Mouse (Mus musculus) forebrain, embryonic 13.5 days (tissue): ENCODE measurements around the gene Sgpl1. TPM values are rescaled to one million over a fixed set of nuclear protein-coding genes. Genes with fewer than 3 reads are reported as not detected.

Experiments used
- ATAC-seq: fragments of 200-750 bp; cut with Nextera tagmentation; 2 replicates; pipeline ENCODE4 v1.8.0; 2017
- H3K27ac ChIP-seq: fragments of 300-500 bp; sonication (generic); 2 replicates; pipeline ENCODE4 v1.5.1; 2015; ENCODE audit warnings: inconsistent platforms, mild to moderate bottlenecking, moderate library complexity
- H3K27me3 ChIP-seq: fragments of 300-500 bp; sonication (generic); 2 replicates; pipeline ENCODE4 v1.6.1; 2015; ENCODE audit warnings: mild to moderate bottlenecking, inconsistent platforms
- H3K36me3 ChIP-seq: fragments of 300-500 bp; sonication (generic); 2 replicates; pipeline ENCODE4 v1.6.1; 2015; ENCODE audit warnings: mild to moderate bottlenecking, inconsistent platforms; ENCODE audit not compliant: poor library complexity, severe bottlenecking
- H3K4me1 ChIP-seq: fragments of 300-500 bp; sonication (generic); 2 replicates; pipeline ENCODE4 v1.6.1; 2015; ENCODE audit warnings: inconsistent platforms
- H3K4me2 ChIP-seq: fragments of 300-500 bp; sonication (generic); 2 replicates; pipeline ENCODE4 v1.6.1; 2015; ENCODE audit warnings: inconsistent platforms, mild to moderate bottlenecking, moderate library complexity
- H3K4me3 ChIP-seq: fragments of 300-500 bp; sonication (generic); 2 replicates; pipeline ENCODE4 v1.5.1; 2015; ENCODE audit warnings: mild to moderate bottlenecking, inconsistent platforms
- H3K9ac ChIP-seq: fragments of 300-500 bp; sonication (generic); 2 replicates; pipeline ENCODE4 v1.6.1; 2015; ENCODE audit warnings: mild to moderate bottlenecking, inconsistent platforms
- H3K9me3 ChIP-seq: fragments of 300-500 bp; sonication (generic); replicated peaks from 2 replicates; pipeline ENCODE4 v1.6.1; 2016; ENCODE audit warnings: inconsistent platforms
- WGBS: fragments of 180-500 bp; shearing (Covaris S2); methylation state at CpG from one replicate; pipeline ENCODE4 v1.1.7; 2015; 5-methylcytosine and 5-hydroxymethylcytosine counted together
- polyA plus RNA-seq: library from polyadenylated mRNA; unstranded; fragments of >200 nt; fragmentation: Nextera tagmentation; extraction: Ambion mirVana; gene quantifications from 2 replicates; pipeline ENCODE4 v1.2.1, GENCODE M21; 2015

Gene Sgpl1
- polyA plus RNA-seq, 1 experiment from 2014 or later, result 53.5 TPM

DNA sequence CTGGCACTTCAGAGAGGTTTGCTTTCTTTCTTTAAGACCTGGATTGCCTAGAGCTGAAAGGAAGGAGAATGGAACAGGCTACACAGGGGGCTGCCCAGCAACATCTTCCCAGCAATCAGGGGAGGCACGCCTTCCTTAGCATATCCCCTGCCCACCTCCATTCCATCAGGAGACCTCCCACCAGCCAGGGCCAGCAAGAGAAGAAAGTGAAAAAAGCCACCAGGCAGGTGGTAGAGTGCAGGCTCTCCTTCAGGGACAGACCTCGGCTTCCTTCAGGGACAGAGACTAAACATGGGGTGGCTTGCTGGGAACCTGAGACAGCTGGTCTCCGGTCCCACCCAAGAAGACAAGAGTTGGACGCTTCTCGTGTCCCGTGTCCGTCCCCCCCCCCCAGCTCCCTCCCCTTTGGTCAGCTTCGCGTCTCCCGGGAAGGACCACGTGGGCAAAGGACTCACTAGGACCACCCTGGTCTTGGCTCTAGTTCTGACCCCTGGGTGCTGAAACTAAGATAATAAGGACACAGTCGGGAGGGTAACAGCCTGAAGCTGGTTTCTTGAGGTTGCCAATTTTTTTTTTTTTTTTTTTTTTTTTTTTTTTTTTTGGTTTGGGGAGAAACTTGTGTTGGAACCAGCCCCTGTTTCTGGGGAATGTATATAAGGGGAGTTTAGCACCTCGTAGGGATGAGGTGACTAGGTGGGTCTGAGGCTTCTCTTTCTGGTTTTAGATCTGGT is 27.4 kb upstream of the Sgpl1 start:
- WGBS, result 51% methylated on average over 13 of the region's 13 CpGs
- Histone ChIP-seq H3K4me1 (no peaks in the 10 kb centered on the region), H3K4me2 (no peak overlapping the region), H3K9me3 (no peaks in the 10 kb centered on the region), H3K27me3 (no peaks in the 10 kb centered on the region), H3K27ac (no peak overlapping the region), H3K9ac (no peak overlapping the region), H3K36me3 (no peaks in the 10 kb centered on the region), H3K4me3 (no peak overlapping the region)
- ATAC-seq, result no peak

DNA sequence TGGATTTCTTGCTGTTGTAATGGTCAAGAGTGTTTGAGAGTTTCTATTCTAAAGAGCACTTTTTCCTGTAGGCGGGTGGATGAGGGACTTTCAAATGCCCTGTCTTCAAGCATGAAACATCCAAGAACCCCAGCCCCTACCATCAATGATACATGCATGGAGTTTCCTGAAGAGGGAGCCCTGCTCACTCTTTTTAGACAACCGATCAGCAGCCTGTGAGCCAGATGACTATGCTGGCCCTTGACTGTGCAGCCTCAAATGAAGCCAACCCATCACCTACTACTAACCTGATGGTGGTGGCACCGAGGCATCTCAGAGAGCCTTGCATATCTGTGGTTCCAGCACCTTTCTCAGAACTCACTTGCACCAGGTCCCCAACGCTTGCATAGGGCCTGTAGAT is 25.0 kb upstream of the Sgpl1 start:
- Histone ChIP-seq H3K36me3 (no peaks in the 10 kb centered on the region), H3K4me2 (no peak overlapping the region), H3K4me1 (no peaks in the 10 kb centered on the region), H3K27me3 (no peaks in the 10 kb centered on the region), H3K4me3 (no peak overlapping the region), H3K27ac (no peak overlapping the region), H3K9me3 (no peaks in the 10 kb centered on the region), H3K9ac (no peak overlapping the region)
- WGBS, result 82% methylated on average over 4 of the region's 4 CpGs
- no peak for ATAC-seq

DNA sequence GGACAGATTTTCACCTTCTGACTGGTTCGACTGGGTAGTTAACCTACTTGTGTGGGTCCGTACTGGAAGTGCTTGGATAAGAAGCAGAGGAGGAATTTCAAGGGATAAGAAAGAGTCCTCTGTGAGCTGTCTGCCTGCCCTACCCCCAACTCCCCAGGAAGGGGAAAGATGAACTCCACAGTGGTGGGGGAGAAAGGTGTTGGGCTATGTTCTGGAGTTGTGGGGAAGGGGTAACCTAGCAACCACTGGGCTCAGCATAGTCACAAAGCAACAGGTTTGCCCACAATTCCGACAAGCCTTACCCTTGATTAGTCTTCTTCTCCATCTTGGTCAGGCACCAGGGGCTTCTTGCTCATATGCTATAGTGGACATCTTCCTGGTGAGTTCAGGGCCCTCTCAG is 24.2 kb upstream of the Sgpl1 start, which contains the start of gene Tbata:
Gene Tbata (plus strand): TSS at position 301 of the 400 bp plus-strand sequence.
- WGBS, result 72% methylated on average over 3 of the region's 3 CpGs
- Histone ChIP-seq H3K27me3 (no peaks in the 10 kb centered on the region), H3K4me1 (no peaks in the 10 kb centered on the region), H3K4me3 (no peak within 1 kb of the TSS), H3K27ac (no peak within 1 kb of the TSS), H3K9me3 (no peaks in the 10 kb centered on the region), H3K4me2 (no peak within 1 kb of the TSS), H3K9ac (no peak within 1 kb of the TSS), H3K36me3 (no peaks in the 10 kb centered on the region)
- no peak for ATAC-seq

DNA sequence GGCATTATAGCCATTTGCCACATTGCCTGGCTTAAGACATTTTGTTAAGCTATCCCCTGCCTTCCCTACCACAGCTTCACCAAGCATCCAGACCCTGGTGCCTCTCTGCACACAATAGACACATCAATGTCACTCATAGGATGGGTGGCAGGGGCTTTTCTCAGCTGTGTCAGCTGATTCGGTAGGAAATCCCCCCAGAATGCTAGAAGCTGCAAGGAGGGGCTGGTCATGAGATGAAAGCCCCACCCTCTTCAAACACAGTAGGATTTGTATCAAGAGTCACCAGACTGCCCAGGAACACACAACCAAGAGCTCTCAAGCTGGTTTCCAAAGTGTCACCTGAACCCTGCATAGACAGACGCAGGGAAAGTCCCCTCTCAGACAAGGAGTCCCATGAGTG is 20.9 kb upstream of the Sgpl1 start:
- H3K4me3 ChIP-seq, result no peak overlapping the region

DNA sequence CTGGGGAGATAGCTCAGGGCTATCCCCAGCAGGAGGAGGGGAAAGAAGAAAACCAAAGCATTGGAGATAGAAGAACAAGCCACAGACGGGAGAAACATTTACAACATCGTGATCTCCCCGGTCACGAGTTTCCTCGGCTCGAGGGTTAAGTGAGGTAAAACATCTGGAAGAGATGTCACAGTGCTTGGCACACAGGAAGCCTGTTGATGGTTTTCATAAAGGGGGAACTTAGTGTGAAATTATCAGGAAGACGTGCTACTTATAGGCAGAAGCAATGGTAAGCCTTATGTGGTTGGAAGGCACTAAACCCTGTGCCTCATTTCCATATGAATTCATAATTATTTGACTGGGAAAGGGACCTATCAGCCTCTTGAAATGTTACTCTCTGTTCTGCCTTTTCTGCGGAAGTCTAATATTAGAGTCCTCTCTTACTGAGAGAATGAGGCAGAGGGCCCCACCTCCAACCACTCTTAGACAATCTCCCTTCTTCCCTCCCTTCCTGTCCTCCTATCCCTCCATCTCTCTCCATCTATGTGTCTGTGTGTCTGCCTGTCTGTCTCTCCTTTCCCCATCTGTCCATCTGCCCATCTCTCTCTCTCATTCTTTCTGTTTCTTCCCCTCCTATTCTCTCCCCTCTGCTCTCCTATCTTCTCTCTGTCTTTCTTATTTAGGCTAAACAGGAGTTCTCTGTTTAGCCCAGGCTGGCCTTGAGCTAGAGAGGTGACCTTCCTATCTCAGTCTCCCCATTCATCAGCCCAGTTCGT is 20.0 kb upstream of the Sgpl1 start:
- no peak overlapping the region for H3K9ac ChIP-seq
- no peak overlapping the region for H3K27ac ChIP-seq
- H3K4me1 ChIP-seq, result no peaks in the 10 kb centered on the region
- WGBS, result 69% methylated on average over 9 of the region's 9 CpGs
- H3K4me2 ChIP-seq, result no peak overlapping the region
- no peak for ATAC-seq
- no peaks in the 10 kb centered on the region for H3K9me3 ChIP-seq
- H3K27me3 ChIP-seq, result no peaks in the 10 kb centered on the region
- no peak overlapping the region for H3K4me3 ChIP-seq
- H3K36me3 ChIP-seq, result no peaks in the 10 kb centered on the region

More for the DNA sequence above, 20.9 kb upstream of the Sgpl1 start:
- Histone ChIP-seq H3K9ac (no peak overlapping the region), H3K4me1 (no peaks in the 10 kb centered on the region), H3K36me3 (no peaks in the 10 kb centered on the region), H3K27me3 (no peaks in the 10 kb centered on the region), H3K27ac (no peak overlapping the region), H3K9me3 (no peaks in the 10 kb centered on the region), H3K4me2 (no peak overlapping the region)
- WGBS, result 64% methylated on average over 2 of the region's 2 CpGs
- ATAC-seq, result no peak

DNA sequence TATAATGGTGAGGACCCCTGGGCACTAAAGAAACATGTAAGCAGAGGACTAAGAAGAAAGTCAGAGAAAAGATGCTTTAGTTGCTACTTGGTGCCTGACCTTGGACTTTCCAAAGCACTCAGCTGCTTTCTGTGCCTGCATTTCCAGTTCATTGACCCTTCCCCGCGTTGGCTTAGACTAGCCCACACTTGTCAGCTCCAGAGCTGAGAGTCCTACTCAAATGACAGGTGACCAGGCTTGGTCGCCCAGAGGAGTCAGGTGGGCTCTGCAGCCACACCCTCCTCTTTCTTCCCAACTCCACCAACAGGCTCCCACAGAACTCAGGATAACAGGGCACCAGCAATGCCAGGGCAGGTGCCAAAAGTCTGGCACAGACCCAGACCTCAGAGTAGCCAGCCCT is 14.9 kb upstream of the Sgpl1 start:
- H3K4me1 ChIP-seq, result no peaks in the 10 kb centered on the region
- no peak overlapping the region for H3K27ac ChIP-seq
- 73% methylated on average over 3 of the region's 3 CpGs for WGBS
- no peak for ATAC-seq
- H3K27me3 ChIP-seq, result no peaks in the 10 kb centered on the region
- no peak overlapping the region for H3K4me2 ChIP-seq
- no peak overlapping the region for H3K4me3 ChIP-seq
- H3K36me3 ChIP-seq, result no peaks in the 10 kb centered on the region
- H3K9ac ChIP-seq, result no peak overlapping the region
- no peaks in the 10 kb centered on the region for H3K9me3 ChIP-seq

DNA sequence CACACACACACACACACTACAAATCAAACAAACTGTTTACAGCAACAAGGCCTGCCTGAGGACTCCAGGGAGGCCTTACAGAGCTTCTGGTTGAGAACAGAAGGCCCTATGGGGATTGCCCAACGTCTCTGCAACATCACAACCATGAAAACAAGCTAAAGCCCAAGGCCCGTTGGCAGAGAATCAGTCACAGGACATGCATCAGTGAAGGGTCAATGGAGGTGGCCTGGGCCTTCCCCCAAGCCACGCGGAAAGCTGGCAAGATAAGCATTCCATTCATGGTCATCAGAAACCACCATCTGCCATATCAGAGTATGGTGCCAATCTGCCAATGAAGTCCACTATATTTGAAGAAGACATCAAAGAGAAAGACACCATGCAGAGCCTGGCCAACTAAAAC is 13.2 kb upstream of the Sgpl1 start:
- H3K4me1 ChIP-seq, result no peaks in the 10 kb centered on the region
- no peak overlapping the region for H3K4me3 ChIP-seq
- WGBS, result 78% methylated on average over 4 of the region's 4 CpGs
- no peaks in the 10 kb centered on the region for H3K9me3 ChIP-seq
- no peaks in the 10 kb centered on the region for H3K27me3 ChIP-seq
- H3K36me3 ChIP-seq, result no peaks in the 10 kb centered on the region
- H3K9ac ChIP-seq, result no peak overlapping the region
- no peak overlapping the region for H3K27ac ChIP-seq
- ATAC-seq, result no peak
- no peak overlapping the region for H3K4me2 ChIP-seq

DNA sequence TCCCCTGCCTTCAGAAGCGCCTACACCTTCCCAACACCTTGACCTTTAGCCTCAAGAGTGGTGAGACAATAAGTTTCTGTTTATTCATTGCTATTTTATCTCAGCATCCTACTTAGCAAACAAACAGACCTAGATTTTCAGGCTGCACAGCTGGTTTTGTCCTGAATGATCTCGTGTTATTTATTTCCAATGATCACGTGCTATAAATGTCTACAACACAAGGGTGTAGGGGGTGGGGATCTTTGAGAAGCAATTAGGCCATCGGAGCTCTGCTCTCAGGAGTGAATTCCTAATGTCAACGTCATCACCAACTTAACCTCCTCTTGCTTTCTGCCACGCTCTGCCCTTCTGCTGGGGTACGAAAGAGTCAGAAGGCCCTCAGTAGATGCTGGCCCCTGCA is 12.6 kb upstream of the Sgpl1 start:
- 91% methylated on average over 7 of the region's 7 CpGs for WGBS

DNA sequence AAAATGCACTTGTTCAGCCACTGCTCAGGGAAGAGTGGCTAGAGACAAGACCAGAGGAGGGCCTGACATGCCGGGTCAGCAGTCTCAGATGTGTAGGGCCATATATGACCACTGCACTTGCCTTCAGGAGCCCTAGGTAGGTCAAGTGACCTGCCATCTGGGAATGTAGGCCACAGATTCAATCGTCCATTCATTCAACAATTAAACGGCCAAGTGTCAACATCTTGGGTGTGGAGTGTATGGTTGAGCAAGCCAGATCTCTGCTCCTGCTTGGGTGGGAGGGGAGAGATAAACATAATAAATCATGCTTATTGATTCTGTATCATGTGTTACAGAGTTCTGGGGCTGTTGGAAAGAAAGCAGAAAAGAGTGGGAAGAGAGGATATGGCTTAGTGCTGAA is 11.1 kb upstream of the Sgpl1 start:
- H3K9me3 ChIP-seq, result no peaks in the 10 kb centered on the region
- no peak overlapping the region for H3K9ac ChIP-seq
- no peak overlapping the region for H3K27ac ChIP-seq
- no peak overlapping the region for H3K4me2 ChIP-seq
- no peaks in the 10 kb centered on the region for H3K4me1 ChIP-seq
- no peak for ATAC-seq
- no peaks in the 10 kb centered on the region for H3K27me3 ChIP-seq
- 89% methylated on average over 3 of the region's 3 CpGs for WGBS
- no peaks in the 10 kb centered on the region for H3K36me3 ChIP-seq
- H3K4me3 ChIP-seq, result no peak overlapping the region

More for the DNA sequence above, 12.6 kb upstream of the Sgpl1 start:
- no peak overlapping the region for H3K27ac ChIP-seq
- H3K4me1 ChIP-seq, result no peaks in the 10 kb centered on the region
- no peak overlapping the region for H3K9ac ChIP-seq
- H3K27me3 ChIP-seq, result no peaks in the 10 kb centered on the region
- no peaks in the 10 kb centered on the region for H3K36me3 ChIP-seq
- no peak overlapping the region for H3K4me2 ChIP-seq
- no peak overlapping the region for H3K4me3 ChIP-seq
- ATAC-seq, result no peak
- no peaks in the 10 kb centered on the region for H3K9me3 ChIP-seq

DNA sequence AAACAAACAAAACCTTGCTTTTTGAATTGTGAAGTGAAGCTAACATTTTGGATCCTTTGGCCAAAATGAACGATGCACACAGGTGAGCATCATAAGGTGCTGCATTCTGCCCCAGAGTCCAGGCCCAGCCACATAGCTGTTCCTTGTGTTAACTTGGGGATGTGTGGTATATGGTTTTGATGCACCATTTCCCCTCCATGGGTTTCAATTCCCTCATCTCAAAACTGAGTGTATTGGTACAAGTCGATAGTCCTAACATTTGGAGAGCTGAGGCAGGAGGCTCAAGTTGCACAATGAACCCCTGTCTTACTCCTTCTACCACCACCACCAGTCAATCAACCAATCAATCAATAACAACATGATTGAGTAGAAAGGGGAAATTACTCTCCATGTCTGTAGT is 8.9 kb upstream of the Sgpl1 start:
- Histone ChIP-seq H3K27me3 (no peaks in the 10 kb centered on the region), H3K9me3 (no peaks in the 10 kb centered on the region), H3K4me3 (no peak overlapping the region), H3K27ac (no peak overlapping the region), H3K36me3 (no peaks in the 10 kb centered on the region), H3K4me1 (no peaks in the 10 kb centered on the region), H3K9ac (no peak overlapping the region), H3K4me2 (no peak overlapping the region)
- no peak for ATAC-seq
- 91% methylated on average over 2 of the region's 2 CpGs for WGBS

DNA sequence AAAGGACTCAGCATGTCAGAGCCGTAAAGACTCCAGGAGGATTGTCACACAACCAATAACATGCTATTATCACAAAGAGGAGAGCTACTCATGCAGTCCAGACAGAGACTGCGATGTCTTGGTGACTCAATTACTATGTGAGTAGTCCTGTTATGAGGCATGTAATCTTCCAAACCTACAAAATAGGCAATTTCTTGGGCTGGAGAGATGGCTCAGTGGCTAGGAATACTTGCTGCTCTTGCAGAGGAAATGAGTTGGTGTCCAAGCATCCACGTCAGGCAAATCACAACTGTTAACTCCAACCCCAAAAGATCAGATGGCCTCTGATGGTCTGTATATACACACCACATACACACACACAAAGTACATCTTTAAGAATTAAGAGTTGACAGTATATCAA is 8.1 kb upstream of the Sgpl1 start:
- no peak for ATAC-seq
- Histone ChIP-seq H3K27me3 (no peaks in the 10 kb centered on the region), H3K9ac (no peak overlapping the region), H3K36me3 (no peaks in the 10 kb centered on the region), H3K4me3 (no peak overlapping the region), H3K4me1 (no peaks in the 10 kb centered on the region), H3K27ac (no peak overlapping the region), H3K4me2 (no peak overlapping the region), H3K9me3 (no peaks in the 10 kb centered on the region)
- WGBS, result 86% methylated on average over 3 of the region's 3 CpGs

DNA sequence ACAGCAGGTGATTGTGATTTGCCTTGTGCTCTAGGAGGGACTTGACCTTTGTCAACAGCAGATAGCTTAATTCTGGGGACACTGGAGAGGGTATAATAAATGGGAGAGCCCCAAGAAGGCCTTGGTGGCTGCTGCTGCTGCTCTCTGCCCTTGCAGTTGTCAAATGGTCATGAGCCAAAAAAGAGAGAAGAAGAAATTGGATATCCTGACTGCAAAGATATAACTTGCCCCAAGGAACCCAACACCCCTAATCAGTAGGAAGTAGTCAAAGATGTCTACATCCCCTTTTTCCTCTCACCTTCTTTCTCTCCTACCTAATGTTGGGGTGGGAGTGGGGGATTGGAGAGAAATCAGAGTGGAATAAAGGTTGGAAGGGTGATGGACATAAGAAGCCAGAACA is 4.6 kb upstream of the Sgpl1 start:
- Histone ChIP-seq H3K27me3 (no peaks in the 10 kb centered on the region), H3K27ac (no peak overlapping the region), H3K4me1 (no peaks in the 10 kb centered on the region), H3K4me2 (no peak overlapping the region), H3K9ac (no peak overlapping the region), H3K36me3 (no peaks in the 10 kb centered on the region), H3K9me3 (no peaks in the 10 kb centered on the region), H3K4me3 (no peak overlapping the region)
- ATAC-seq, result no peak
